Mouse (Mus musculus) granulocyte monocyte progenitor cell, adult 5-6 weeks (primary cell): Measurements from ENCODE around the gene Gm21897. TPM values are rescaled to one million over a fixed set of nuclear protein-coding genes. Genes with fewer than 3 reads are reported as not detected.
"Not testable (repeated sequence)": the region's sequence is repeated elsewhere in the genome, so short reads cannot be mapped to it uniquely, and the experiment has no call there.

Source experiments
- ATAC-seq: replicated peaks from 2 replicates; pipeline ENCODE4 v1.8.0; 2016; ENCODE audit warnings: mild to moderate bottlenecking, moderate TSS enrichment, inconsistent platforms; ENCODE audit not compliant: poor library complexity, severe bottlenecking
- total RNA-seq, 2 experiments: library from RNA; stranded (forward) in 1 of 2; stranded (reverse) in 1 of 2; fragments of 200-712, 200-1000 nt in 1 of 2; fragments of >200 nt in 1 of 2; fragmentation: Nextera tagmentation in 1 of 2; gene quantifications; 2 replicates each; pipeline ENCODE4 v1.2.3; 2014 to 2017

The Gm21897 gene
- not detected in 2 replicates for total RNA-seq (2014; fragmentation: Nextera tagmentation)
- total RNA-seq (2017) = not detected in 2 replicates

- ATAC-seq = not testable (repeated sequence)
These were observed at the start of gene Gm21897 for GRCm38 (mm10) chr16:15317158-15317557. Gene Gm21897 (plus strand): TSS chr16:15317458.

- ATAC-seq = no peak
These were observed 45.0 kb upstream of the Gm21897 start for GRCm38 (mm10) chr16:15272291-15272690.

GRCm38 (mm10) chr16:15277461-15277860 is 39.8 kb upstream of the Gm21897 start:
- ATAC-seq = no peak

- no peak for ATAC-seq
These were observed 24.2 kb upstream of the Gm21897 start for GRCm38 (mm10) chr16:15293041-15293440.

- no peak for ATAC-seq
These were observed 23.0 kb upstream of the Gm21897 start for GRCm38 (mm10) chr16:15294289-15294688.

- no peak for ATAC-seq
These were observed 22.2 kb upstream of the Gm21897 start for GRCm38 (mm10) chr16:15294911-15295659.

GRCm38 (mm10) chr16:15334526-15334925 is 17.3 kb downstream of the Gm21897 start:
- ATAC-seq = no peak

GRCm38 (mm10) chr16:15339051-15339450 is 21.8 kb downstream of the Gm21897 start:
- no peak for ATAC-seq

- ATAC-seq = no peak
These were observed 28.8 kb downstream of the Gm21897 start for GRCm38 (mm10) chr16:15346045-15346444.

- ATAC-seq = no peak
These were observed 32.1 kb downstream of the Gm21897 start for GRCm38 (mm10) chr16:15349381-15349780.

- no peak for ATAC-seq
These were observed 34.0 kb downstream of the Gm21897 start for GRCm38 (mm10) chr16:15351301-15351700.

- ATAC-seq = no peak
These were observed 35.1 kb downstream of the Gm21897 start for GRCm38 (mm10) chr16:15352320-15352719.

GRCm38 (mm10) chr16:15354901-15355300 is 37.6 kb downstream of the Gm21897 start:
- ATAC-seq = no peak

GRCm38 (mm10) chr16:15355339-15355738 is 38.1 kb downstream of the Gm21897 start:
- ATAC-seq = no peak

GRCm38 (mm10) chr16:15357766-15358165 is 40.5 kb downstream of the Gm21897 start:
- no peak for ATAC-seq

- ATAC-seq = no peak
These were observed 42.0 kb downstream of the Gm21897 start for GRCm38 (mm10) chr16:15359110-15359782.

GRCm38 (mm10) chr16:15360825-15361224 is 43.6 kb downstream of the Gm21897 start:
- ATAC-seq = no peak
